Mouse (Mus musculus) colon, adult 2 months (tissue): ENCODE results near the gene 4930572O03Rik. TPM values are rescaled to one million over a fixed set of nuclear protein-coding genes. Genes with fewer than 3 reads are reported as not detected.

Source experiments
- polyA plus RNA-seq: library from polyadenylated mRNA; depleted of rRNA; stranded (reverse); fragments of >200 nt; gene quantifications from 2 replicates; pipeline ENCODE4 v1.2.3, GENCODE M21; 2012; rRNA removed

The 4930572O03Rik gene
- not detected in 2 replicates for polyA plus RNA-seq

GRCm38 (mm10) chr5:15656959-15657358 is at the start of gene 4930572O03Rik:
Gene 4930572O03Rik (minus strand): TSS chr5:15657059.

GRCm38 (mm10) chr5:15618764-15619163 is 38.1 kb downstream of the 4930572O03Rik start, which contains the start of gene Speer4d:
Gene Speer4d (plus strand): TSS chr5:15619064.

Other genes with a start within 250 kb of the 4930572O03Rik start
- gene Gm21149, start 180.5 kb downstream of the 4930572O03Rik start, polyA plus RNA-seq = not detected in 2 replicates
- 0.13 and 0.25 TPM in 2 replicates for gene Gm21190, start 127.8 kb downstream of the 4930572O03Rik start, polyA plus RNA-seq
- gene Gm21083, start 79.7 kb downstream of the 4930572O03Rik start, polyA plus RNA-seq = not detected in 2 replicates
- not detected in 2 replicates for gene Speer4d, start 38.0 kb downstream of the 4930572O03Rik start, polyA plus RNA-seq
- gene Speer4c, start 57.2 kb upstream of the 4930572O03Rik start, polyA plus RNA-seq = not detected in 2 replicates